Mouse (Mus musculus): Measurements from ENCODE around the gene Senp6.
"Not testable (repeated sequence)": the region's sequence is repeated elsewhere in the genome, so short reads cannot be mapped to it uniquely, and the experiment has no call there.

The Senp6 gene

GRCm38 (mm10) chr9:80066367-80067220, at the start of gene Senp6:
Gene Senp6, plus strand, starts transcription at chr9:80066903.
- in situ Hi-C loops (cut with MboI; ENCODE audit: low sequenced_read_pairs): no loop called here

- in situ Hi-C loops (cut with MboI; ENCODE audit: low sequenced_read_pairs): no loop called here
These were observed 46.3 kb upstream of the Senp6 start for GRCm38 (mm10) chr9:80020429-80020828.

DNA sequence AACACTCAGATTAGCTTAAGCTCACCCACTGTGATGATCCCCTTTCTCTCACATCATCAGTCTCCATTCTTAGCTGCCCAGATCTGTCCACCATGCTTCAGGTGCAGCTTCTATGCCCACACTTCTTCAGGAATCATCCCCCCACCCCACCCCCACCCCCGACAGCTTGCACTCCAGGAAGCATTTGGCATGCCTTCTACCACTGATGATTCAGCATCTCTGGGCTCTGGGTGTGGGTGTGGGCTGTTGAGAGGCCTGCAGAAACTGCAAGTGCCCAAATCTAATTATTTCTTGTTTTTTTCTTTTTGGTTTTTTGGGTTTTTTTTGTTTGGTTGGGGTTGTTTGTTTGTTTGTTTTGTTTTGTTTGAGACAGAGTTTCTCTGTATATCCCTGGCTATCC, 45.1 kb upstream of the Senp6 start:
- in situ Hi-C loops (cut with MboI; ENCODE audit: low sequenced_read_pairs): no loop called here

GRCm38 (mm10) chr9:80022821-80023220, 43.9 kb upstream of the Senp6 start:
- in situ Hi-C loops (cut with MboI; ENCODE audit: low sequenced_read_pairs): no loop called here

- in situ Hi-C loops (cut with MboI; ENCODE audit: low sequenced_read_pairs): not testable (repeated sequence)
These were observed 41.4 kb upstream of the Senp6 start for GRCm38 (mm10) chr9:80025347-80025746.

GRCm38 (mm10) chr9:80026017-80026416, 40.7 kb upstream of the Senp6 start:
- in situ Hi-C loops (cut with MboI; ENCODE audit: low sequenced_read_pairs): no loop called here

DNA sequence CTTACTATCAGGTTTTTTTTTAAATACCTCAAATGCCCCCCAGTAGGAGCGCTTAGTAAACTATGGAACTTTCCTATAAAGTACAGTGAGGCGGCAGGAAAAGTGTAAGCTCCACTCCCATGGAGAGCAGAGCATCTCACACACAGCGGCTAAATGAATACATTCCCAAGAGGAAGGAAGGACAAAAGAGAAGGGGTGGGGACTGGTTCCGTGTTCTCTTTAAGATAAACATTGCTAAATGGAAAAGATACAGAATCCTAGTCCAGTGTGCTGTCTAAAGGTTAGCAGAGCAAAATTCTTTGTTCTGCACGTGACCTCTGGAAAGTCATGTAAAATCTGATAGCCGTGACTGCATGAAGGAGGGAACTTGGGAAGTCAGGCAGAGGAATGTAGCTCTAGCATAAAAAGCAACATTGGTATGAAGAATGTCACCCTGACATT, 40.1 kb upstream of the Senp6 start:
- in situ Hi-C loops (cut with MboI; ENCODE audit: low sequenced_read_pairs): no loop called here

- in situ Hi-C loops (cut with MboI; ENCODE audit: low sequenced_read_pairs): no loop called here
These were observed 29.3 kb upstream of the Senp6 start for GRCm38 (mm10) chr9:80037262-80037996.

- in situ Hi-C loops (cut with MboI; ENCODE audit: low sequenced_read_pairs): no loop called here
These were observed 28.7 kb upstream of the Senp6 start for GRCm38 (mm10) chr9:80037997-80038383.

DNA sequence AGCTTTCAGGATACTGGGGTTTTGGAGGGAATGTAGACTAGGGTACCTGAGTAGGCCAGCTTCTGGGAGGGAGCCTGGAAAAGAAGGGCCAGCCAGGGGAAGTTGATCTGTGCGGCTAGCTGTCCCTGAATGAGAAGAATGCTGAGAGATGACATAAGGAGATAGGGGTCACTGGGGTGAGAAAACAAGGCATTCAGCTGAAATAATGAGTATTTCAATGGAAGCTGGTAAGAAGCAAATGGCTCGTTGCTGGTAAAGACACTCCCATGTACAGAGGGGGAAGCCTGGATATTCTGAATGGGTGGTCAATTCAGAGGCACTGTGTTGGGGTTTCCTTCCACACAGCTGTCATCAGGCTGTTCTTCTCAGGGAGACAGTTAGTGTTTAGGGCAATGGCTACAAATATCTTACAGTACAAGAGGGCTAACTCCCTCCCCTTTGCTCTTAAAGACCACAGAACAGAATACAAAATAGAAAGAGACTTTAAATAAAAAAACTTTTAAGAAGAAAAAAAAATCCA, 27.3 kb upstream of the Senp6 start:
- in situ Hi-C loops (cut with MboI; ENCODE audit: low sequenced_read_pairs): no loop called here

DNA sequence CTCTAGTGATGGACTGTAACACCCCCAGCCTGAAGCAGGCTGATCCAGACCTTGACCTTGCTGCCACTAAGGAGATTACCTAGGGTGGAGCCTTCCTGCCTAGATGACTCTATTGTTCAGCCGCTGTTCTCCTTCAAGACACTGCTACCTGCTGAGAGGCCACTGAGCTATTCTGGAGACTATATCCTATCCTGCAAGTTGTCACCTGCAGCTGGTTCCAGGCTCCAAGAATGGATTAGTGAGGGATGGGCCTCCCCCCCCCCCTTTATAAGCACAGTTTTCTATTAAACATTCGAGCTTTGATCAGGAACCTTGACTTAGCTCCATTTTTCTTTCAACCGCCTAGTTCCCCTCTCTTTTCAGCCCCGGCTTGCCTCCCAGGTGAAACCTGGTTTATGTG, 22.4 kb upstream of the Senp6 start:
- in situ Hi-C loops (cut with MboI; ENCODE audit: low sequenced_read_pairs): not testable (repeated sequence)

DNA sequence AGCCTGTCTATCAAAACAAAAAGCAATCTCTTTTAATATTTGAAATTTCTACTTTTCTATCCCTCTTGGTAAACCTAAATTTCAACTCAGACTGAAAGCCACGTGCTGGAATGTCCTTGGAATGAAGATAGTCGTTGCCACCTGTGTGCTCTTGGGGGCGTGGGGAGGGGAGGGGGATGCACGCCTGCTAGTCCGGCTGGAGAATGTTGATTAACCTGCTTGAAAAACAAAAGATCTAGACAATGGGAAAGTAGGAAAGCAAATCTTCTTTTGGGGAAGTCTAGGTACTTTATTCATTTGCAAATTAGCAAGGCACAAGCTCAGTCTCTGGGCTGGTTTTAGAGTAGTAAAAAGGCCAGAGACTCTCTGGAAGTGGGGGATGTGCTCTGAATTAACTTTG, 17.4 kb upstream of the Senp6 start:
- in situ Hi-C loops (cut with MboI; ENCODE audit: low sequenced_read_pairs): not testable (repeated sequence)

DNA sequence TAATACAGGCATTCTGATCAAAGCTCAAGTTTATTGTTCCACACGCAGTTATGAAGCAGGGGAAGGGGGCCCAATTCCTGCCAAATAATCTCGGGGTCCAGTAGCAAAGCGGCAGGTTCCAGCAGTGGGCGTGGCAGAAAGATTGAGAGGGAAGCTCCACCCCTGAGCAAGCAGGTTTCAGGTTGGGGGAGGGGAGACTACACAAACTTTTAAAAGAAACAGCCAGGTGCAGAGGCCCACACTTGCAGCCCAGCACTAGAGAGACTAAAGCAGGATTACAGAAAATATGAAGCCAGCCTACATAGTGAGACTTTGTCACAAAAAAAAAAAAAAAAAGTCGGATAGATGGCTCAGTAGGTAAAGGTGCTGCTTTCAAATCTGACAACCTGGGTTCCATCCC, 13.8 kb upstream of the Senp6 start:
- in situ Hi-C loops (cut with MboI; ENCODE audit: low sequenced_read_pairs): no loop called here

- in situ Hi-C loops (cut with MboI; ENCODE audit: low sequenced_read_pairs): no loop called here
These were observed 9.0 kb upstream of the Senp6 start for GRCm38 (mm10) chr9:80057690-80058089.

DNA sequence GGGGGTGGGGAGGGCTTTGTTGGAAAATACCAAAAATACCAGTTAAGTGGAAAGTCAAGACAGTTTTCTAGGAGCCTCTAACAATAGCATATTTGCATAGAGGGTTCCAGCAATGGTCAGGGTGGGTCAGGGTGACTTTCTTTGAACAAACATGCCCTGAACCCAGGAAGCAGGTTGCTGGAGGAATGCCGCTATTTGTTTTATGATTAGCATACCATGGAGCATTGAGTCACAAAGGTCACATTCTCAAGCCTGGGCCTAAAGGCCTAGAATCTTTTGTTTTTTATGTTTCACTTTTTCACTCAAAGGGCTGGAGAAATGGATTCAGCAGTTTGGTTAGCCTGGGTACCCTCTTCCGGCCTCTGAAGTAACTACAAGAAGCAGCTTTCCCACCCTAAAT, 1.2 kb upstream of the Senp6 start:
- in situ Hi-C loops (cut with MboI; ENCODE audit: low sequenced_read_pairs): not testable (repeated sequence)

DNA sequence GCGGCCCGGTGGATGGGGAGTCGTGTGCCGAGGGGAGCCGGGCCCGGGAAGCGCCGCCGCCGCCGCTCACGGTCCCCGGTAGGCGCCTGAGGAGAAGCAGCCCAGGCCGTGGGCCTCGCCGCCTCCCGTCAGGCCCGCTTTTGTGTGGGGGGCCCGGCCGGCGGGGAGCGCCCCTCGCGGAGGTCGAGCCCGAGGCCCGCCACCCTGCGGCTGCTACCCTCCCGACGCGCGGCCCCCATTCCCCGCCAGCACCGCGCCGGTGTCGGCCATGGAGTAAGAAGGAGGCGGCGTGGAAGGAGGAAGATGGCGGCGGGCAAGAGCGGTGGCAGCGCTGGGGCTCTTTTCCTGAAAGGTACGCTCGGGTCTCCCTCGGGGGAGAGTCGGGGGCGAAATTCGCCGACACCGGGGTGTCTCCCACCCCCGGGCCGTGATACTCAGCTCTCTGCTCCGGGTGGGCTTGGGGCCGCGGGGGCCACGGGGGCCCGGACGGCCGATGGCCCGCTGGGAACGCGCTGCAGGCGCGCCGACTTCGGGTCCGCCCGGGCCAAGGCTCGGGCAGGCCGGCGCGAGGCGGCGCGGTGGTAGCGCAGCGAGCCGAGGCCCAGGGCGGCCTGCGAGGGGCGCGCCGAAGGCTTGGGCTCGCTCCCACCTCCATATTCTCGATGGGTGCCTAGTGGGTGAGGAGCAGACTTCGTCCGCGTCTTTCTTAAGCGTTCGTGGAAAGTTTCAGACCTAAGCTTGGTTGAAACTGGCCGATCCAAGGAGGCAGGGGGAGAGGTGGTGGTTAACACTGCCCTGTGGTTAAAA, 721 bp downstream of the Senp6 start:
- in situ Hi-C loops (cut with MboI; ENCODE audit: low sequenced_read_pairs): no loop called here

- in situ Hi-C loops (cut with MboI; ENCODE audit: low sequenced_read_pairs): no loop called here
These were observed 1.4 kb downstream of the Senp6 start for GRCm38 (mm10) chr9:80068028-80068515.

GRCm38 (mm10) chr9:80068735-80069315, 2.1 kb downstream of the Senp6 start:
- in situ Hi-C loops (cut with MboI; ENCODE audit: low sequenced_read_pairs): no loop called here

DNA sequence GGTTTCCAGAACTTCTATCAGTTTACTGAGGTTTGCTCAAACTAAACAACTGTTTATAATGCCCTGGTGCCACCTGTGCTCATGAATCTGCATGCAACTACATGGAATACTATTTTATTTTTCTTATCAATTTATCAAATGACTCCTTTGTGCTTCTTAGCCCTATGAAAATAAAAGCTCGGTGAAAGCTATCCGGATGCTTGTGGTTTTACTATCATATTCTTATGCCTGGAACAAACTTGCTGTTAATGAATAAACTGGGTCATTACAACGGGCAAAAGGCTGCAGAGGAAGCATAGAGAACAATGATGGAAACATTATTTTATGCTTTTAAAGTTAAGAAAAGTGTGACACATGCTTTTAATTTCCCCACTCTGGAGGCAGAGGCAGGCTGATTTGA, 3.3 kb downstream of the Senp6 start:
- in situ Hi-C loops (cut with MboI; ENCODE audit: low sequenced_read_pairs): no loop called here

DNA sequence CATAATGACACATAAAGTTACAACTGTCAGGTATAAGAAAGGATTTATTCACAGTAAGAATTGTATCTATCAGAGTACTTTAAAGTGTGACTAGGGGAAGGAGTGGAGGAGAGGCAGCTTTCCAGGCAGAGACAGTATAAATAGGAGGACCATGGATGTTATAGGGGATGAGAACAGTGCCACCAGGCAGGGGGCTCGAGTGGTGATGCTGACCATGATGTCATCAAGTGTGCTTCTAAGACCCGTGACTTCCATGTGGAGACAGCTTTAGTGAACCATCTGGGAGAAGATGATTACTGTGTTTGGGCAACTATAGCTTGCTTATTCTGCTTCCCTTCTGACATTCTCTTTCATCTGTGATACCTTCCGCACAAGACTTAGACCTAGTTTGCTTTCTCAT, 4.9 kb downstream of the Senp6 start:
- in situ Hi-C loops (cut with MboI; ENCODE audit: low sequenced_read_pairs): no loop called here

DNA sequence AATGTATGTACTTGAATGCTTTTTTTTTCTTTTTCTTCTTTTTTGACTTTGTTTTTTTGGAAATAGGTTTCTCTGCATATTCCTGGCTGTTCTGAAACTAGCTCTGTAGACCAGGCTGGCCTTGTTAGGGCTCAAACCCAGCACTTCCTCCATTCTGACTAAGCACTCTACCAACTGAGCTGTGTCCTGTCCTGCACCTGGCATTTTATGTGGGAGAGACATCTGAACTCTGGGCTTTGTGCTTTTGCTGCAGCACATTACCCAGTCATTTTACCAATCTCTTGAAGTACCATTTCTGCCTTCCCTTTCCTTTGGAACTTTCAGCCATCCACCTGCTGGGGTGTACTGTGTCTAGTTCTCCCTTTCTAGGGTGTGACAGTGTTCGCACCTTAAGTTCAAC, 7.4 kb downstream of the Senp6 start:
- in situ Hi-C loops (cut with MboI; ENCODE audit: low sequenced_read_pairs): no loop called here
